Mouse (Mus musculus): ENCODE measurements around the gene Cela3b.
A peak's percentile ranks its signal among the peaks of the same experiment; 100 is the strongest.

Gene Cela3b

DNA sequence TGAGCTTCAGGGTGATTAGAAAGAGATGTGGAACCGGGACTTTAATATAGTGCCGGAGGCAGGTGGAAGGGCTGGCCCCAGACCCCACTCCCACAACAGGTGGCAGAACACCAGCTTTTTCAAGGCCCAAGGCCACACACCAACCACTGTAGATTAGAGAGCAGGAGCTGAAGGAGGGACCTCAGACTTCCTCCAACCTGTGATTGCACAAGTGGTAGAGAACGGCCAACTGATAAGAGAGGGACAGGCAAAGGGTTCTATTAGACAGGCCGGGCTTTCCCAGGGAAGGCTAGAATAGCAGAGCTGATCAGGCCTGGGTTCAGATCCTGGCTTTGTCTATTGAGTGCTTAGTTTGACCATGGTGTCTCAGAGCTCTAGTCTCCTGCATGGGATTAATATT is at the start of gene Cela3b:
Gene Cela3b, minus strand, starts transcription at position 39 of the 400 bp plus-strand sequence.
- no peak for DNase-seq

DNA sequence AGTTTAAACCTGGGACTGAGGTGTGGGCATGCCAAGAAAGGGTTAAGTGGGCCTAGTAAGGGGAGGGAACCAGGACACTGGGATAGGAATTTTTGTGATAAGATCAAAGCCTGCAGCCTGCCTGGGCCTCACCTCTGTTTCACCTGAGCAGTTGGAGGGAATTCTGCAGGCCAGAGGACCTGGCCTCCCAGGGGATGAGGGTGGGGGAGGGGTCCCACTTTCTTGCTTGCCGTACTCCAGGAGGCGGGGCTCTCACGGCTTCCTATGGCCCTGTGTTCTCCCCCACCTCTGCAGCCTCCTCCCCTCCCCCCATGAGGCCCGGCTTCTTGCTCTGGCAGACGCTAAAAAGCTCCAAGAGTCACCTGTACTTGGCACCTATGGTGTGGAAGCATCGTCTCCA is 49.4 kb upstream of the Cela3b start:
- no peak for DNase-seq

DNA sequence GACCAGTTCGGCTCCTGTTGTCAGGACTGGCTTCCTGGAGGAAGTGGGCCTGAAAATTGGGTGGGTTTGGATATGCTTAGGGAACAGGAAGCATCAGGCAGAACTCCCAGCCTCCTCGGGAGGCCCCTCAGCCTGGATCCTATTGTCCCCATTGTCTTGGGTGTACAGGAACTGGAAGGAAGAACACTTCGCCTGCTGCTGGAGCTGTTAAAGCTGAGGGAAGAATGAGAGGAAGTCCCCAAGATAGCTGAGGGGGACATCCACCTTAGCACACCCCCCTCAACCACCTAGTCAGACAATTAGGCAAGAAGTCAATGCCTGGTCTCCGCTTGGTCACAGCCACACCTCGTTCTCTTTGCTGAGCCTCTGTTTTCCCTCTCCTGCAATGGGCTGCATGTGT is 48.0 kb upstream of the Cela3b start:
- DNase-seq = no peak

DNA sequence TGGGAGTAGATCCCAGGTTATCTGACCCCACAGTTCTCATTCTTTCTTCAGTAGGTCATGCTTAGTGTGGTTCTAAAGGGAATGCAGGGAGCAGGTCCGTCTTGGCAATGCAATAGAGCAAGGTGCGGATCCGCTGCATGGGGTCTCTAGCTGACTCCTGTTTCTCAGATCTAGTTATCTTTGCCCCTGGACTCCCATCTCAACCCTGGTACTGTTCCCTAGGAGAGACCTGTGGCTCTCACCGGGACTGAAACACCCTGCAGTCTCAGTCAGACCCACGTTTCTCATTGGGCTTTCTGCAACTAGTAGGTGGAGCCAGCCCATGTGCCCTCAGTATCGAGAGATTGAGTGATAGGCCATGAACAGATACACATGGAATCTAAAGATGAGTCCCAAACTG is 47.3 kb upstream of the Cela3b start:
- DNase-seq = no peak

DNA sequence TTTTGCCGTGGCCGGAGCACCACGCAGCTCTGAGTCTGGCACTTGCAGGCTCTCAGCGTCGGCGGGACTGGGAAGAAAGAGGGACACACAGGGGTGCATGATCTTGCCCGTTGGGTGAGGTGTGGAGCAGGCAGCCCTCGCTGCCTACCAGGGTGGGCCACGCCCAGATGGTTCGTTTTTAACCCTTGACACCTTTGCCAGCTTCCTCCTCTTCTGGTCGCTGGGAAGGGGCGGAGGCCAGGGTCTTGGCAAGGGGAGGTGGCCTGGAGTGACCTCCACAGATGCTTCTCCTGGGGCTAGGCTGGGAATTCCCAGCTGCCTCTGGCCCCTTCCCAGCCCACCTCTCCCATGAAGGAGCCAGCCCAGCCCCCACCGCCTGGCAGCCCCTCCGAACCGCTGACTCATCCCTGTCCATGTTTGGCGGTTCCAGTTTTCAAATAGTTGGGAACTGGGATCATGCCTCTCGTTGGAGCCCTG is 46.5 kb upstream of the Cela3b start:
- no peak for DNase-seq

DNA sequence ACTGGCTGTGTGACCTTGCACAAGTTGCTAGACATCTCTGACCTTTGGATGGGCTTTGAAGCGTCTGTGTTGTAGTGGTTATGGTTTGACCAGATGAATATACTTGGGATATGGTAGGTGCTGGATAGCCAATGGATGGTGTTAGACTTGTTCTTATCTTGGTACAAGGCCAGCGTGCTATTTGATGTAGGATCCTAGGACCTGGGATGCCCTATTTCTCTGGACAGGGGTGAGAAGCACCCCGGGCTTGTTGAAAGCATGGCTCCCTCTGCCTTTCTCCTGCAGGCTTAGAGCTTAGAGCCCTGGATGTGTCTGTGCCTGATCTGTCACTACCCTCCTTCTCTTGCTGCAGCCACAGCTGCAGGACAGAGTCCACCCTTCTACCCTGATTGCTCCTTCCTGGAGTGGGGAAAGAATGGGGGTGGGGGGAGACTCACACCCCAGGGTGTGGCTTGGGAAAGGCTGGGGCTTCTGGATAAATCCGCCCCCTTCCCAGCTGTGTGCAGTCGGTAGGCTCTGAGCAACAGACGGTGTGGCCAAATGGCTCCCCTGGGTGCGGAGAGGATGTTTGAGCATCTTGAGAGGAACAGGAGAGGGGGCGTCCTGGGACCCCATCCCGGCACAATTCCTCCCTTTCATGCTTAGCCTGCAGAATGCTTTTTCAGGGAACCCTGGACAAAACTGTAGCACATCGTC is 45.9 kb upstream of the Cela3b start:
- DNase-seq = no peak

DNA sequence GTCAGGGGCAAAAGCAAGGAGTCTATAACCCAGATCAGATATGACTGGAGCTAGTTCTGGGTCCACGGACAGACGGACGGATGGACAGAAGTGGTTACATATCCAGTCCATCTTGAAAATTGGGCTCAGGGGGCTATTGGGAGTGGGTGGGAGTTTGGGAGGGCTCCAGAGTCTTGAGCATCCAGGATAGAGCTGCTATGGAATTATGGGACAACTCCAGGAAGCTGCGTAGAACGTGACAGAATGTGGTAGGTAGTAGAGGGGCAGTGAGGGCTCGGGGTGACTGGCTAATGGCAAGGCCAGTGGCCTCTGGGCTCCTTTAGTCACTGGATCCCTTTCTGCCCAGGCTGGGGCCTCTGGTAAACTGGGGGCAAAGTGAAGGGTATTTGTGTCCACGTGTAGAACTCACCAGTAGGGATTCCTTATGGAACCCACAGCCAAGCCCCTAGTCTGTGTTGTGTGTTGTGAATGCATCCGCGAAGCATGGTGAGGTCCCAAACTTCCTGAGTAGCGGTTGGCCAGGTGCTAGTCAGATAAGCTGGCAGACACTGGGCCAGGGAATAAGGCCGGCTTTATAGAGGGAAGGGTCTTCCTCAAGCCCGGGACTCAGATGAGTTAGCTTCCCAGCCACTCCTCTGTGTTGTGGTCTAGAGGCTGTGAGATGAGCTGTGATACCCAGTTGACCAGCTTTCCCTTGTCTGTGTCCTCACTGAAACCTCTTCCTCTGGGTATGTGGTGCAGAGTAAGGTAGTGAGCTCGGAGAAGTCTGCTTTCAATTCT is 45.1 kb upstream of the Cela3b start:
- no peak for DNase-seq

DNA sequence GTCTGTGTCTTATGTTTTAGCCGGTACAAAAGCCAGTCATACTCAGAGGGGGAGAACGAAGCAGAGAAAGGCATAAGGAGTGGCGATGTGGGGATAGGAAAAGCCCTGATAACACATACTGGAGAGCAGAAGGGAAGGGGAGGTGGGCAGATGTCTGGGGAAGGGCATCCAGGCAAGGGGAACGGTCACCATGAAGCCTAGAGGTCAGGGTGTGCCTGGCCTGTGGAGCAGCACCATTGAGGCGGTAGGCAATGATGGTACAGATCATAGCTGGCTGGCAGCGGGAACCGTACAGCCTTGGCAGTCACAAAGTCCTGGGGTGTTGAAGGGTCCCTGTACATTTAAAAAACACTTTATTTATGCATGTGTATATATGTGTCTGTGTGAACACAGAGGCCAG is 44.4 kb upstream of the Cela3b start:
- no peak for DNase-seq

DNA sequence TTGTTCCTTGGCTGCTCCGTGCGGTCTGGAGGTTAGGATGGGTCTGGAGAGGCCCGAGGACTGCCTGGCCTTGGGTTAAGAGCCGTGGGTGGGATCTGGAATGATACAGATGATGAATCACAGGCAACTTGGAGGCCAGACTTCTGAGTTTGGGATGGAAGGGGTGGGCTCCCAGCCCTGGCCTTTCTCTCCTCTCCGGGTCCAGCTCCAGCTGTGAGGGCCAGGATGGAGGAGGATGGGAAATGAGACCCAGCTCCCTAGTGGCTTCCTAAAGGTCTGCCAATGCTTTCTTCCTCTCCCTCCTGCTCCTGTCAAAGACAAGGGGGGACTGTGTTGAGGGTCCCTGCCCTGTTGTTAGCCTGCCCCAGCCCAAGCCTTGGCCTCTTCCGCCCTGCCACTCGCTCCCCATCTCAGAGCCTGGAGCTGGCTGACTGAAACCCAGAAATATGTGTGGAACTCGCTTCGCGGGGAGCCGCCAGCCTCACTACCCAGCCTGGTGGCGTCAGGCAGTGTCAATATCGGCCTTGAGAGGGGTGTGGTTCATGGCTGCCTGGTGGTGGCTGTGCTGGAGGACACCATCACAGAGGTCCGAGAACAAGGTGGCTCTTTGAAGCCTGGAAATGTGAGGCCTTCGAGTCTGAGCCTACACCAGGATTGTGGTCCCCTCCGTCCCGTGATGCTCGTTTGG is 43.5 kb upstream of the Cela3b start:
- DNase-seq = no peak

DNA sequence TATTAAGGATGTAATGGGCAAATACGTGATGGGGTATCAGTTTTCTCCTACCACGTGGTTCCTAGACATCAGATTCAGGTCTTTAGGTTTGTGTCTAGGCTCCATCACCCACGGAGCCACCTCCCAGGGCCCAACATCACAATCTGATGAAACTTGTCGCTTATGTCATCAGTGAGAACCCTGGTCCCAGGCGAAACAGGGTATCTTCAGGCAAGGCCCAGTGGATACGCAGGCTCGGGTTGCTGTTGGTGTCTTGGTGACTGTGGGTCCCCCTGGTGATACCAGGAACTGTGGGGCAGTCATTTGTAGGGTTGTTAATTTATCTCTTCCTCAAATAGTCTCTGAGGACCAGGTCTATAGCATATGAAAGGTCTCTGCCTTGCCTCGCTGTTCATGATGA is 42.9 kb upstream of the Cela3b start:
- no peak for DNase-seq

DNA sequence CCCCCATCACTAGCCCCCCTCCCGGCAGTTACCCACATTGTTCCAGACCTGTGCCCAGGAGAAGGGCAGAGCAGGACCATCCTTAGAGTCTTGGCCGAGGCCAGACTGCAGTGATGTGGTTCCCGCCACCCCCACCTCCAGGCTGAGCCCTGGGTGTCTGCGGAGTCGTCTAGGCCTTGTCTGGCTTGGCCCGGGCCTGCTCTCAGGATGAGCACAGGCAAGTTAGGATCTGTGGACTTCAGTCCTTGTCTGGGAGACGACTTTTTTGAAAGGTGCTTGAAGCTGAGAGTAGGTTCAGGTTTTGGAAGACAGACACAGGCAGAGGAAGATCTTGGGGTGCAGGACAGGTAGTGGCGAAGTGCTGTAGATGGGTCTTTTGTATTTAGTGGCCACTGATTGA is 41.0 kb upstream of the Cela3b start:
- DNase-seq = no peak

DNA sequence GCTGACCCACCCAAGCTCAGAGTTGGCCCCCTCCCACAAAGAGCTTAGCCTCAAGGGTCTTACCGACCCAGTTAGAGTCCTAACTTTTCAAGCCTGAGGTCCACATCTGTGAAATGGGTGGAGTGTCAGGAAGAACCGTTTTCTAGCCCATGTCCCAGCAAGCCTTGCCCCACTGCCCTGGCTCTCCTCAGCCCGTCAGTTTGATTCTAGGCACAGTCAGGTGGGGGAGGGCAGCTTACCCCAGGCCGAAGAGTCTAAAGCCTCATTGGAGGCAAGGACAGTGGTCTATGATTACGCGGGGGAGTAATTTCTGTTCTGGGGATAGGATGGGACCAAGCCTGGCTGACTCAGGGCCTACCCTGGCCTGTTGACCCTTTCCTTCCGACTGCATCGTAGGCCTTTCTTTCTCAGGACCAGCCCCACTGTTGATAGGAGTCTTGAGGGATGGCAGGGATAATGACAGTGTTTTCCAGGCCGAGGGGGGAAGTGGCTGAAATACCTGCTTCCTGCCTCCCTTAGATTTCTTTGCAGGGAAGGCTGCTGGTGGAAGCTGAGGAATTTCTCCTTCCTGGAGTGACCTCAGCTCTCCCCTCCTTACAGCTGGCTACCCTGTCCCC is 40.5 kb upstream of the Cela3b start:
- no peak for DNase-seq

DNA sequence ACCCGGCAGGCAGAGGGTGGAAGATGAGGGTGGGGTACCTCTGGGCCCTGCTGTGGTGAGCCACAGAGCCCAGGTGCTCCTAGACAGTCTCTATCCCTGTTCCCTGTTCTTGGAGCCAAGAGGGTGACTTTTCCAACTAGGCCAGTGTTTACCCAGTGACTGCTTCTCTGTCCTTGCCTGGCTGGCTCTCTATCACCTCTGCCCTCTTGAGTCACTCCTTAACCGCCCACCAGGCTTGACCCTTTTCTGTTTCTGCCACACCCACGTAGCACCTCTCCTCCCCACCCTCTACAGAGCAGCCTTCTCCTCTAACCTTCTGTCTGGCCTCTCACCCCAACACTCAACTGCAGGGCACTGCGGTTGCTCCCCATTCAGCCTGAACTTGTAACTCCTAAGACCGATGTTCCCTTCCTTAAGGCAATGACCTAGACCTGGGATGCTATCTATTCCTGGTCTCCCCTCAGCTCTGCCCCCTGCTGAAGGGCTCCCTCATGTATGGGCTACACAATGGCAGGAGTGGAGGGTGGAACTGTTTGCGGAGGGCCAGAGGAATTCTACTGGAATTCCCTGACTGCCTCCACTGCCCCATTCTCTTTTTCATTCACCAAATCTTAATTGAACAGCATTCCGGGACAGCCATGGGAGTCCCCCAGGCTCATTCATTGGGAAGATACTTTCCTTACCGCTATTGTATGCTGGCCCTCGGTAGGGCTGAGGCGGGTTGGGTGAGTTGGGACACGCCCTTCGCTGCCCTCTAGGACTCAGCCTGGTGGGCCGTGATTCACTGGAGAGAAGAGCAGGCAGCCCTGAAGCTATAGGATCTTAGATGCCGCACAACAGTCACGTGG is 39.7 kb upstream of the Cela3b start:
- no peak for DNase-seq

DNA sequence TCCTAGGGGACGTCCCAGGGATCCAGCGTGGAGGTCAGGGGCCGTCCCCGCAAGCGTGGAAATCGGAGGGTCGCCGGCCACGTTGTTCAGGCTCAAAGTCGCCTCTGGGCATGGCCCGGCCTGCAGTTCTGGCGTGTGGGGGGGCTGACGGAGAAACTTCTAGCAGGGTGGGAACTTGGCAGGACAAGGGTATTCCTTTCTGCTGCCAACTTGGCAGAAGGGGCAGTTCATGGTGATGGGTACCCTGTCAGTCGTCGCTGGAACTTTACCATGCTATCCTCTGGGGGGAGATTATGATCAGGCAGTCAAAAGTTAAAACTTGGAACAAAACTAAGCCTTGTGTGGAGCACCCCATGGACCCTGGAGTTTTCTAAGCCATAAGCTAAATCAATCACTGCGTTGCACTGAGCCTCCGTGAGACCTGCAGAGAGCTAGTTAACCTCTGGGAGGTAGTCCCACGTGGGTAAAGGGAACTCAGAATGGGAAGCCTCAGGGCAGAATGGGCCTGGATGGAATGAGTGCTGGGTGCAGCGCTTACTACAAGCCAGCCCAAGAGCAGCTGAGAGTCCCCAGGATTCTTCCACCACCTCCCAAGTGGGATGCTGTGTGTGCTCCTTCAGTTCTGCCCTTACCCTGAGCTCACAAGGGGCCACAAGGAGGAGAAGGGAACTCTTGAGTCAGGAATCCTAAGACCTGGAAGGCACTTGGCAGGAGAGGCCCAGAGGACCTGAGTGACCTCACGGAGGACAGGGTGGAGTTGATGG is 38.9 kb upstream of the Cela3b start:
- DNase-seq = no peak

DNA sequence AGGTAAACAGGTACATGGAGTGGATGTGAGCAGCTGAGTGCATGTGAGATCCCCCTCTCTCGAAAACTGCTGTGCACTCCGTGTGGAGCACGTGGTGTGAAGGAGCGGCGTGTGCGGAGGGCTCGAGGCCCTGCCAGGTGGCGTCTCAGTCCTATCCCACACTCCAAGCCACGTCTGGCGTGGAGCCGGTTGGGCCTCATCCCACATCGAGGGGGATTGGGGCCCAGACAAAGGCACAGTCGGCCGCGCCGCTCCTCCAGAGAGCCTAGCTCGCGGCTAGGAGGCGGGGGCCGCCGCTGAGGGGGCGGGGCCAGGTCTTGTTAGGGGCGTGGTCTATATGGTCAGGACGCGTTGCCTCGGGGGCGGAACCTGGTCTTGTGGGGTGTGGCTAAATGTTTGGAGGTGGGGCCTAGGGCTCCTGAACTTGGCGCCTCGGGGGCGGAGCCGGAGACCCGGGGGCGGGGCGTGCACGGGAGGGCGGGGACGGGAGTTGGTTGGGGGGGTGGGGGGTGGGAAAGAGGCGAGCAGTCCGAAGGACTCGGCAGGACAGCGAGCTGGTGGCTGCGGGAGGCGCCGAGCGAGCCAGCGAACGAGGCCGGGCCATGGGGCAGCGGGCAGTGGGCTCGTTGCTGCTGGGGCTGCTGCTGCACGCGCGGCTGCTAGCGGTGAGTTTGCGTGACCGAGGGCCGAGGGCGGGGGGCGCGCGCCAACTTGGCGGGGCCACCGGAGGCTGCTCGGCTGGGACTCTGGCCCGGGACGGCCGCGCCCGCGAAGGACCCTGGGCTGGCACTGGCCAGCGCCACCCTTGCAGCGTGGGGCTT is 38.1 kb upstream of the Cela3b start, which contains the start of gene Hspg2:
Gene Hspg2, plus strand, starts transcription at position 510 of the 821 bp plus-strand sequence.
- DNase-seq = peak; percentile 64 to 72

DNA sequence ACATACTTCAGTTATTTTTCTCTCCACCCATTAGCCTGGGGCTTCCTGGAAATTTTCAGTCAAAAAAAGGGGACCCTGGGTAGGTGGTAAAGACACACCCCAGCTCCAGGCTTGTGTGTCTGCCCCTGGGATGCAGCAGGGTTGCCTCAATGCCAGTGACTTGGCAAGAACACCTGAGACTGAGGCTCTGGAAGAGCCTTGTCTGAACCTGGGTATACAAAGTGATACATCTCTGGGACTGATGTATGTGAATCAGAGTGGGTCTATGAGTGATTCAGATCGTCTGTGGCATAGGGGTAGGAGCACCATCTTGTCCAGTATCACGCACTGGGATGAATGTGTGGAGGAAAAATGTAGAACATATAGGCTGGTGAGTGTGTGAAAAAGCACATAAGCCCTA is 37.2 kb upstream of the Cela3b start:
- DNase-seq = no peak

DNA sequence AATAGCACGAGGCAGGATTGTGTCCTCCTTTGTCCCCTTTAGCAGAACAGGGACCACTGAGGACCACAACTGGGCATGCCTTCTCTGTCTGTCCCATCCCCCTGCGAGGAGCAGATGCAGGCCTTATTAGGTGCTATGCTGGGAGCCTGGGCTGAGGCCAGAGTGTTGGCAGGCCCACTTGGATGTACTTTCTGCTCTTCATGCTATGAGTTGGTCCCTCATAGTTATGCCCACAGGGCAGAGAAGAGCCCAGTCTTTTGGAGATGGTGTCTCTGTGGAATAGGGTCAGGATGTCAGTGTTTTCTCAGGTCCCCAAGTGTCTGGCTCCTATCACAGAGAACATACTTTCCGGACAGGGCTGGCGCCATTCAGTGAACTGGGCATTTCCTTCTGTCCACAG is 36.7 kb upstream of the Cela3b start:
- DNase-seq = no peak

DNA sequence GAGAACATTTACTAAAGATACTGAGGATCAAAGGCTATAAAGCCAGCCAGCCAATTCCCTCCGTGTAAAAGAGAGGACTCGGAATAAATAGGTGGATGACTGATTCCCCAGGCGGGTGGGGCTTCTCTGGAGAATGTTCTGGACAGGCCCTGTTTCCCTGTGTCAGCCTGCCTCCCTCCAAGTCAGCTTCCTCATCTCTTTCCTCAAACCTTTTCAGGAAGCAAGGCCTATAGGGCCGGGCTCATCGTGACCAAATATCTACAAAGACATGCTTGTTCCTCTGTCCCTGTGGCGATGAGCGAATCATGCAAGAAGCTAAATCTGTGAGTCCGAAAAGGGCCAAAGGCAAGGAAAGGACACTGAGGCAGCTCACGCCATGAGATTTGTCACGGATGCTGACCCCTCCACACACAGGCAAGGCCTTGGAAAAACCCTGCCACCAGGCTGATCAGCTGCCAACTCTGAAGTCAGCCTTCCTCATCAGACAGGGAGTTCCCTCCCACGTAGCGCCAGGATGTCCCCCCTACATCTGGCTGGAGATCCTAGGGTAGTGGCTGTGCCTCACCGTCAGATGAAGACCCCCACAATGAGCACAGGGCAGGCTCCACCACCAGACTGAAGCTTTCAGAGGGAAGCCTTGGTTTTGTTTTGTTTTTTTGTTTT is 34.9 kb upstream of the Cela3b start:
- no peak for DNase-seq

DNA sequence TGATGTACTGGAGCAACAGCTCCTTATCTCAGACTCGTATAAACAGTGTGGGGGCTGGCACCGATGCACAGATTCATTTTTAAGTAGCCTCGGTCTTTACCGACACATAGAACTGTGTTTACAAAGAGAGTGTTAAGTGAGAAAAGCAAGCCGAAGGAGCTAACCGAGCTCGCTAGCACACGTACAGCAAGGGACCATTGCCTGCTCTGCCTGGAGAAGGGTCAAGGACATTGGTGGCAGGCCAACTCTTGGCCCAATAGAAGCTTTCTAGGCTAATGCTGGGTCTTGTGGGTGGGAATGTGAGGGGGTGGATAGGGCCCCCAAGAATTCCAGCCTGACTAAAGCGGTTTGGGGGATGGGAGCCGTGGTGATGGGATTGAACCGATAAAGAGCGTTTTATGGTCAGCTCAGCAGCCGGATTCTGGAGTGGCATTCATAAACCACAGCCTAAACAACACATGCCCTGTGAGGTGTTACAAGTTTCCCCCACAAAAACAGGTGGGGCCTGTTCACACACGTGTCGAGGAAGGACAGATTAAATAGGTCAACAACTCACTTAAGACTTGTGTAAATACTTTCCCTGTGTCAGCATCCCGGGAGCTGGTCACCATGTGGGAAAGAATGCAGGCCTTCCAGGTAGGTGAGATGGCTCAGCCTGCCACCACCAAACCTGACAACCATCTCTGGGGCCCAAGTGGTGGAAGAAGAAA is 31.8 kb upstream of the Cela3b start:
- no peak for DNase-seq

Measured in cerebellum, postnatal 36 days (tissue).